Mouse (Mus musculus) heart, postnatal 0 days (tissue): ENCODE measurements around the gene Itpr2.

ENCODE experiments used
- CTCF ChIP-seq: IDR thresholded peaks from 2 replicates; pipeline ENCODE4 v1.5.1; 2016; ENCODE audit warnings: antibody characterized with exemption, control low read depth, low read depth
- EP300 ChIP-seq: IDR thresholded peaks from 2 replicates; pipeline ENCODE4 v1.6.1; 2016; ENCODE audit warnings: antibody characterized with exemption, low read depth

DNA sequence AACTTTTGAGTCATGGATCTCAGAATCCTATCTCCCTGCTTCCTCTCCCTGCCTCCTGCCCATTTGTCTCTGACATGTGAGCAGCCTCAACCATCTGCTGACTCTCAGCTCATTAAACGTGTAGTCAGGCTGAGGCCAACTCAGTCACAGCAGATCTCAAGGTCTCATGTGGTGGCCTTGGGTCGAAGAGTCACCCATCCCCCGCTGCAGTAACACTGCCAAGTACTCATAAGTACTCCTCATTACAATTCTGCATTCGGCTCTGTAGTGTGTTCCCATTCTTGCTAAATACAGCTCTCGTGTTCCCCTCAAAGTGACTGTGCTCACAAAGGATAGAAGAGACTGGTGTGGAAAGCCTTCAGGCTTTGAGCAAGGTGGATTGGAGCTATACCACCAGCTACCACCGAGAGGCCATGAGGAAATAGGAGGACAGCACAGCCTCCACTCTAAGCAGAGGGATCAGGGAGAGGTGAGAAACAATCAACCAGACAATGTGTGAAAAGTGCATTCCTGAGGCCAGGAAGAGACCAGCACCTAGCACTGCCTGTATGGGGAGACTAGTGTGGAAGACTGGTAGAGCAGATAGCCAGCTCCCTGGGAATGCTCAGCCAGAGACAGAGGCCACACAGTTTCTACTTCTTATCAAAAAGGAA is 170.9 kb downstream of the Itpr2 start:
- TF ChIP-seq CTCF (no peak), EP300 (no peak)
